Comparison of ENCODE assay signal across 26 mouse cellular contexts in the genomic region with DNA sequence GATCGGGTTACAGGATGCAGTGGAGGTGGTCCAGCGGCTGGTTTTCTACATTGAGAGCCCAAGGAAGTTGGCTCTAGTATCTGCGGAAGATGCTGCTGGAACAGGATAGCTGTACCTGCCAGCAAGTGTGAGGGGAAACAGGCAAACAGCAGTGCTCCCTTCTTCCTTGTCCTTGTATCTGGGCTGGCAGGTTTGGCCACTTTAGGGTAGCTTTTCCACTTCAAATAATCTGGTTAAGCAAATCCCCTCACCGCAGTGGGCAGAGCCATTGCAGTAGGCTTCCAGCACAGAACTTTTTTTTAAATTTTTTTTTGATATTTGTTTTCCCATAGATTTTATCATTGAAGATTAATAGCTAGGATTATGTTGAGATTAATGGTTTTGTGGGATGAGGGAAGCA. TPM values are rescaled to one million over a fixed set of nuclear protein-coding genes. Genes with fewer than 3 reads are reported as not detected.
DNase-seq lines count a peak whose midpoint lies in the region; ATAC-seq lines count a peak whose summit lies in the region.
"Had no signal": no experiment of that assay in that cellular context is flagged by ENCODE, and none has a peak within 500 bp of the region (broad histone marks: within the 10 kb centered on the region; RNA-seq: fewer than 3 reads in every experiment).

No protein-coding gene starts in this region.

- H3K4me3 ChIP-seq in embryonic facial prominence, embryonic 14.5 days (ENCODE audit: low read depth, low read length), result no peak overlapping the region
- H3K4me3 ChIP-seq in embryonic facial prominence, embryonic 10.5 days, result no peak overlapping the region
- no peak overlapping the region for H3K4me3 ChIP-seq in liver, embryonic 15.5 days (replicated peaks)
- no peak overlapping the region for H3K4me3 ChIP-seq in liver, embryonic 11.5 days (ENCODE audit: low read depth, low read length)
- H3K4me3 ChIP-seq: embryonic facial prominence, embryonic 12.5 days; forebrain, embryonic 12.5 days; forebrain, embryonic 15.5 days; heart, embryonic 12.5 days; heart, embryonic 15.5 days; hindbrain, embryonic 10.5 days; hindbrain, embryonic 13.5 days had no signal

- H3K4me1 ChIP-seq in embryonic facial prominence, embryonic 14.5 days (ENCODE audit: control insufficient read depth, insufficient read depth, low read length), result no peaks in the 10 kb centered on the region
- H3K4me1 ChIP-seq in embryonic facial prominence, embryonic 10.5 days, result no peaks in the 10 kb centered on the region
- peaks cover 71% of the 10 kb centered on the region for H3K4me1 ChIP-seq in liver, embryonic 15.5 days (replicated peaks)
- peaks cover 36% of the 10 kb centered on the region for H3K4me1 ChIP-seq in liver, embryonic 11.5 days (replicated peaks; ENCODE audit: control insufficient read depth, insufficient read depth, low read length)
- H3K4me1 ChIP-seq: embryonic facial prominence, embryonic 12.5 days; forebrain, embryonic 12.5 days; forebrain, embryonic 15.5 days; hindbrain, embryonic 10.5 days had no signal

- ATAC-seq in embryonic facial prominence, embryonic 14.5 days (ENCODE audit: low read depth), result no peak
- no peak for ATAC-seq in liver, embryonic 15.5 days (ENCODE audit: insufficient read depth)
- ATAC-seq in liver, embryonic 11.5 days (replicated peaks; ENCODE audit: low FRiP score), result no peak
- ATAC-seq: activated CD4-positive, CD25-positive, alpha-beta regulatory T cell, adult 4 months; forebrain, embryonic 15.5 days; hindbrain, embryonic 16.5 days had no signal

- no peak overlapping the region for H3K4me2 ChIP-seq in embryonic facial prominence, embryonic 14.5 days (ENCODE audit: low read depth, low read length)
- no peak overlapping the region for H3K4me2 ChIP-seq in liver, embryonic 15.5 days
- H3K4me2 ChIP-seq in liver, embryonic 11.5 days, result no peak overlapping the region
- H3K4me2 ChIP-seq: embryonic facial prominence, embryonic 12.5 days; forebrain, embryonic 12.5 days; forebrain, embryonic 15.5 days; heart, embryonic 12.5 days; heart, embryonic 15.5 days; hindbrain, embryonic 13.5 days had no signal

- WGBS in embryonic facial prominence, embryonic 14.5 days, result 83% methylated on average over 4 of the region's 4 CpGs
- 88% methylated on average over 4 of the region's 4 CpGs for WGBS in embryonic facial prominence, embryonic 10.5 days
- 91% methylated on average over 4 of the region's 4 CpGs for WGBS in liver, embryonic 15.5 days (ENCODE audit: insufficient replicate concordance)
- 87% methylated on average over 4 of the region's 4 CpGs for WGBS in liver, embryonic 11.5 days

- H3K27ac ChIP-seq in embryonic facial prominence, embryonic 14.5 days (replicated peaks; ENCODE audit: low read depth, low read length), result no peak overlapping the region
- H3K27ac ChIP-seq in embryonic facial prominence, embryonic 10.5 days (replicated peaks), result no peak overlapping the region
- H3K27ac ChIP-seq in liver, embryonic 15.5 days (replicated peaks), result peak overlapping the region; percentile 45; the same call in 1 of the 2 replicates
- H3K27ac ChIP-seq in liver, embryonic 11.5 days (ENCODE audit: low read depth, low read length), result no peak overlapping the region
- H3K27ac ChIP-seq: embryonic facial prominence, embryonic 12.5 days; forebrain, embryonic 12.5 days; forebrain, embryonic 15.5 days; heart, embryonic 15.5 days; hindbrain, embryonic 10.5 days; hindbrain, embryonic 13.5 days had no signal

- no peaks in the 10 kb centered on the region for H3K9me3 ChIP-seq in embryonic facial prominence, embryonic 14.5 days (ENCODE audit: control insufficient read depth, low read length)
- H3K9me3 ChIP-seq in embryonic facial prominence, embryonic 10.5 days, result no peaks in the 10 kb centered on the region
- H3K9me3 ChIP-seq in liver, embryonic 15.5 days (replicated peaks), result no peaks in the 10 kb centered on the region
- H3K9me3 ChIP-seq in liver, embryonic 11.5 days (ENCODE audit: control insufficient read depth, low read length), result no peaks in the 10 kb centered on the region
- H3K9me3 ChIP-seq: embryonic facial prominence, embryonic 12.5 days; forebrain, embryonic 12.5 days; forebrain, embryonic 15.5 days; heart, embryonic 12.5 days; heart, embryonic 15.5 days; hindbrain, embryonic 10.5 days; hindbrain, embryonic 13.5 days had no signal

- no peak overlapping the region for H3K9ac ChIP-seq in embryonic facial prominence, embryonic 14.5 days (ENCODE audit: low read depth, low read length)
- no peak overlapping the region for H3K9ac ChIP-seq in liver, embryonic 15.5 days
- no peak overlapping the region for H3K9ac ChIP-seq in liver, embryonic 11.5 days (ENCODE audit: low read depth, low read length)
- H3K9ac ChIP-seq: embryonic facial prominence, embryonic 12.5 days; forebrain, embryonic 12.5 days; forebrain, embryonic 15.5 days; heart, embryonic 12.5 days; heart, embryonic 15.5 days; hindbrain, embryonic 13.5 days had no signal

- DNase-seq in embryonic facial prominence, embryonic 14.5 days (ENCODE audit: low spot score), result peak; percentile 24
- no peak for DNase-seq in embryonic facial prominence, embryonic 10.5 days (ENCODE audit: low spot score)
- DNase-seq in liver, embryonic 11.5 days (ENCODE audit: low spot score), result no peak
- peak; percentile 37 for DNase-seq in urinary bladder, postnatal 14 days (ENCODE audit: low spot score)
- no peak for DNase-seq in urinary bladder, postnatal 4 days (ENCODE audit: low spot score in 2 of 2)
- DNase-seq in lung, postnatal 36 days, result peak; percentile 72
- no peak for DNase-seq in gastrocnemius, postnatal 4 days (ENCODE audit: low spot score in 2 of 2)
- DNase-seq: adrenal gland, adult 8-10 months; adrenal gland, postnatal 25 days; cerebellum, adult 11-12 months; cerebellum, adult 8-10 months; cerebellum, postnatal 10 days; cerebellum, postnatal 36 days; gastrocnemius, postnatal 25 days; heart, postnatal 10 days; heart, postnatal 36 days had no signal

- peaks cover 62% of the 10 kb centered on the region for H3K36me3 ChIP-seq in embryonic facial prominence, embryonic 14.5 days (ENCODE audit: control insufficient read depth, insufficient read depth, low read length)
- H3K36me3 ChIP-seq in embryonic facial prominence, embryonic 10.5 days (replicated peaks), result peaks cover 98% of the 10 kb centered on the region
- peaks cover 94% of the 10 kb centered on the region for H3K36me3 ChIP-seq in liver, embryonic 15.5 days (replicated peaks)
- H3K36me3 ChIP-seq in liver, embryonic 11.5 days (ENCODE audit: control insufficient read depth, insufficient read depth, low read length), result peaks cover 38% of the 10 kb centered on the region

- H3K27me3 ChIP-seq in embryonic facial prominence, embryonic 14.5 days (replicated peaks; ENCODE audit: control insufficient read depth, insufficient read depth, low read length), result no peaks in the 10 kb centered on the region
- H3K27me3 ChIP-seq in embryonic facial prominence, embryonic 10.5 days (replicated peaks; ENCODE audit: low read depth, poor library complexity, severe bottlenecking), result no peaks in the 10 kb centered on the region
- H3K27me3 ChIP-seq in liver, embryonic 15.5 days, result no peaks in the 10 kb centered on the region
- H3K27me3 ChIP-seq in liver, embryonic 11.5 days (replicated peaks; ENCODE audit: control insufficient read depth, insufficient read depth, low read length), result no peaks in the 10 kb centered on the region
- H3K27me3 ChIP-seq: embryonic facial prominence, embryonic 12.5 days; forebrain, embryonic 12.5 days; forebrain, embryonic 15.5 days; heart, embryonic 12.5 days; heart, embryonic 15.5 days; hindbrain, embryonic 13.5 days had no signal

RNA-seq across cellular contexts. Expression of a gene that starts 12.9 kb away (rescaled TPM):
- 82.8 and 85.4 TPM in 2 replicates for polyA plus RNA-seq in embryonic facial prominence, embryonic 14.5 days (2014; fragmentation: Nextera tagmentation; extraction: Ambion mirVana)
- 87.3 and 90.3 TPM in 2 replicates for polyA plus RNA-seq in embryonic facial prominence, embryonic 10.5 days (2016; fragmentation: Nextera tagmentation; extraction: Ambion mirVana)
- polyA plus RNA-seq in liver, embryonic 15.5 days (2015; fragmentation: Nextera tagmentation; extraction: Ambion mirVana), result 53.5 and 59.8 TPM in 2 replicates
- 74.4 and 76.3 TPM in 2 replicates for polyA plus RNA-seq in liver, embryonic 11.5 days (2014; fragmentation: Nextera tagmentation; extraction: Ambion mirVana)
- 10 to 100 TPM; 30.6 to 32.2 TPM for total RNA-seq in gastrocnemius, postnatal 4 days (2021)

Comparison
In these comparisons a context has a peak if more than half of its experiments do, and no peak if none do; other contexts are left out.
1. DNase-seq: peak in embryonic facial prominence, embryonic 14.5 days (single experiment), urinary bladder, postnatal 14 days (single experiment) and lung, postnatal 36 days (single experiment); none in embryonic facial prominence, embryonic 10.5 days (single experiment), liver, embryonic 11.5 days (single experiment), urinary bladder, postnatal 4 days (0 of 2) and gastrocnemius, postnatal 4 days (0 of 2).